Mouse (Mus musculus): Measurements from ENCODE around the gene Pigk. TPM values are rescaled to one million over a fixed set of nuclear protein-coding genes. Genes with fewer than 3 reads are reported as not detected.

Pigk gene
- polyA plus RNA-seq, 1 experiment from 2014 or later: 36.0 TPM

DNA sequence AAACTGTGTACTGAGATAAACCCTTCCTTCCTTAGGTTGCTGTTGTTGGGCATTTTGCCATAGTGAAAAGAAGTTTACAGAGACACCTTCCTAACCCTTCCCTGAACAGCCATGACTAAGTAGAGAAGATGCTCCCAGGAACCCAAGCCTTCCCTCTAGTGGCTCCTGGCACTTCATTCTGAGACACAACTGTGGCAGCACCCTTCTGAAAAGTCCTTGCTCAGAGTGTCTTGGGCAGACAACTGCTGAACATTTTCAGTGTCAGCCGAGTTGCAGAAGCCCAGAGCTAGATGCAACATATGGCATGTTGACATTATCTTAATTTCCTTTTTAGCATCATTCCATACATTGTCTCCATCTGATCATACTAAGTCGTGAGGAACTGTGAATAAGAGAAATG is 123.5 kb downstream of the Pigk start:
- Histone ChIP-seq H3K4me1 (peaks cover 9% of the 10 kb centered on the region; the same call in 1 of the 2 replicates), H3K9me3 (replicated peaks) (0 out of 2 replicates have a peak, but pooled peaks cover 3% of the 10 kb centered on the region), H3K36me3 (no peaks in the 10 kb centered on the region), H3K27me3 (ENCODE audit: low read depth, poor library complexity, severe bottlenecking) (no peaks in the 10 kb centered on the region), H3K27ac (replicated peaks) (no peak overlapping the region), H3K4me3 (no peak overlapping the region)
- 72% methylated on average over 2 of the region's 2 CpGs for WGBS
- no peak for DNase-seq (ENCODE audit: low spot score)

DNA sequence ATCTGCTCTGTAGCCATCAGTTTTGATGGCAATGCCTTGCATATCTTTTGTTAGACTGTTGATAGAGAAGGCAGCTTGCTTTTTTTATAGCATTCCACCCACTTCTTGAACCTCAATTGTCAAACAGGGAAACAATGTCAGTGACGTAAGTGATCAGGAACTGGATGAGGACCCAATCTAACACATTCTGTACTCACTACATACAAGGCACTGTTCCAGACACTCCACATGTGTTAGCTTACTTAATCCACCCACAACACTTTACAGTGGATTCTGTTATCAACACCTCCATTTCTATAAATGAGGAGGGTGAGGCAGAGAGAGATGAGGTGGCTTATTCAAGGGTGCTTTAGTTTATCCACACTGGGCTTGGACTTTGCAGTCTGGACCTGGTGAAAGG is 124.0 kb downstream of the Pigk start:
- Histone ChIP-seq H3K27ac (replicated peaks) (no peak overlapping the region), H3K4me3 (no peak overlapping the region), H3K9me3 (replicated peaks) (0 out of 2 replicates have a peak, but pooled peaks cover 3% of the 10 kb centered on the region), H3K4me1 (peaks cover 10% of the 10 kb centered on the region; the same call in 1 of the 2 replicates), H3K27me3 (ENCODE audit: low read depth, poor library complexity, severe bottlenecking) (no peaks in the 10 kb centered on the region), H3K36me3 (no peaks in the 10 kb centered on the region)
- WGBS: 94% methylated on average over 1 of the region's 1 CpGs
- DNase-seq (ENCODE audit: low spot score): no peak

- Histone ChIP-seq H3K27ac (replicated peaks) (no peak overlapping the region), H3K27me3 (ENCODE audit: low read depth, poor library complexity, severe bottlenecking) (no peaks in the 10 kb centered on the region), H3K4me1 (peaks cover 19% of the 10 kb centered on the region; the same call in 1 of the 2 replicates), H3K36me3 (no peaks in the 10 kb centered on the region), H3K4me3 (no peak overlapping the region), H3K9me3 (replicated peaks) (no peaks in the 10 kb centered on the region)
- WGBS: 91% methylated on average over 6 of the region's 6 CpGs
- DNase-seq (ENCODE audit: low spot score): no peak
Measured at GRCm38 (mm10) chr3:152841264-152841663, 127.4 kb downstream of the Pigk start.

DNA sequence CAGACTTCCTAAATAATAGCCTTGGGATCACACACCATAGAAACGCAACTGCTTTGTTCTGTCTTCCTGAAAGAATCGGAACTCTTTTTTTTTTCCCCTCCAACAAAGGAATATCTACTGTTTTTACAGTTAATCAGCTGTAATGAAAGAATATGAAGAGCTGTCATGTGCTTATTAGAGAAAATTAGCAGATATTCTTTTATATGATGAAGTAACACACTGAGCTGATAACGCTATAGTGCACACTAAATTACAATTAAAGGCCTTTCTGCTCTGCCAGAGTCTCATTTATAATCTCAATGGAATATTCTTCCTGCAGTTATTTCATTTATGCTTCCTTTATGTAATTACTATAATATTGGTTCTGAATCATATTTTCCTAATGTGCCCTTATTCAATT is 128.7 kb downstream of the Pigk start:
- Histone ChIP-seq H3K27ac (replicated peaks) (no peak overlapping the region), H3K27me3 (ENCODE audit: low read depth, poor library complexity, severe bottlenecking) (no peaks in the 10 kb centered on the region), H3K9me3 (replicated peaks) (no peaks in the 10 kb centered on the region), H3K36me3 (no peaks in the 10 kb centered on the region), H3K4me1 (peaks cover 19% of the 10 kb centered on the region; the same call in 1 of the 2 replicates), H3K4me3 (no peak overlapping the region)
- DNase-seq (ENCODE audit: low spot score): no peak
- WGBS: 91% methylated on average over 3 of the region's 3 CpGs

DNA sequence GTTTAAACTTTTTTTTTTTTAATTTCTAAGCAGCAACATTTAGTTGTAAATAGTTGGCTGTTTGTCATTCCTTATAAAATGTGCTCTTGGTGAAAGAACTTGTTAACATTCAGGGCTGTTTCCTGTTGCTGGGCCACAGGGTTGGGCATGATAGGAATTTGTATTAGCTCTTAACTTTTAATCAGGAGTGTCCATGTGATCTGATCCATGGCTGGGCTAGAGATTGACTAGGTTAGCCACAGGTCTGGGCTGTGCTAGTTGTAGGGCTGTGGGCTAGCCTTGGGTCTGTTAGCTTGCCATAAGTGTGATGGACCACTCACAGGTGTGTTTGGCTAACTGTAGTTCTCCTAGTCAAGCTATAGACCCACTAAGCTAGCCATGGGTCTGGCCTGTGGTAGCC is 130.0 kb downstream of the Pigk start:
- Histone ChIP-seq H3K36me3 (no peaks in the 10 kb centered on the region), H3K4me3 (no peak overlapping the region), H3K4me1 (peaks cover 19% of the 10 kb centered on the region; the same call in 1 of the 2 replicates), H3K27ac (replicated peaks) (no peak overlapping the region), H3K27me3 (ENCODE audit: low read depth, poor library complexity, severe bottlenecking) (no peaks in the 10 kb centered on the region), H3K9me3 (replicated peaks) (no peaks in the 10 kb centered on the region)
- no peak for DNase-seq (ENCODE audit: low spot score)

- Histone ChIP-seq H3K36me3 (no peaks in the 10 kb centered on the region), H3K4me1 (peaks cover 7% of the 10 kb centered on the region; the same call in 1 of the 2 replicates), H3K4me3 (no peak overlapping the region), H3K27me3 (ENCODE audit: low read depth, poor library complexity, severe bottlenecking) (no peaks in the 10 kb centered on the region), H3K9me3 (replicated peaks) (no peaks in the 10 kb centered on the region), H3K27ac (replicated peaks) (no peak overlapping the region)
- 75% methylated on average over 12 of the region's 12 CpGs for WGBS
- no peak for DNase-seq (ENCODE audit: low spot score)
Measured at GRCm38 (mm10) chr3:152855006-152855614, 141.2 kb downstream of the Pigk start.

GRCm38 (mm10) chr3:152856095-152856494 is 142.2 kb downstream of the Pigk start:
- Histone ChIP-seq H3K27ac (replicated peaks) (no peak overlapping the region), H3K4me3 (no peak overlapping the region), H3K36me3 (no peaks in the 10 kb centered on the region), H3K9me3 (replicated peaks) (no peaks in the 10 kb centered on the region), H3K4me1 (peaks cover 7% of the 10 kb centered on the region; the same call in 1 of the 2 replicates), H3K27me3 (ENCODE audit: low read depth, poor library complexity, severe bottlenecking) (no peaks in the 10 kb centered on the region)
- WGBS: 76% methylated on average over 10 of the region's 10 CpGs
- no peak for DNase-seq (ENCODE audit: low spot score)

GRCm38 (mm10) chr3:152861450-152861849 is 147.6 kb downstream of the Pigk start:
- H3K4me1 ChIP-seq: no peaks in the 10 kb centered on the region
- DNase-seq (ENCODE audit: low spot score): no peak
- H3K4me3 ChIP-seq: no peak overlapping the region
- H3K27me3 ChIP-seq (ENCODE audit: low read depth, poor library complexity, severe bottlenecking): no peaks in the 10 kb centered on the region
- no peaks in the 10 kb centered on the region; the same call in 1 of the 2 replicates for H3K9me3 ChIP-seq (replicated peaks)
- WGBS: 92% methylated on average over 4 of the region's 4 CpGs
- no peak overlapping the region for H3K27ac ChIP-seq (replicated peaks)
- no peaks in the 10 kb centered on the region for H3K36me3 ChIP-seq

GRCm38 (mm10) chr3:152861978-152862377 is 148.1 kb downstream of the Pigk start:
- WGBS: 72% methylated on average over 1 of the region's 1 CpGs
- H3K27ac ChIP-seq (replicated peaks): no peak overlapping the region
- H3K36me3 ChIP-seq: no peaks in the 10 kb centered on the region
- H3K27me3 ChIP-seq (ENCODE audit: low read depth, poor library complexity, severe bottlenecking): no peaks in the 10 kb centered on the region
- H3K9me3 ChIP-seq (replicated peaks): no peaks in the 10 kb centered on the region; the same call in 1 of the 2 replicates
- H3K4me3 ChIP-seq: no peak overlapping the region
- no peaks in the 10 kb centered on the region for H3K4me1 ChIP-seq
- DNase-seq (ENCODE audit: low spot score): no peak

GRCm38 (mm10) chr3:152866035-152866965 is 152.4 kb downstream of the Pigk start:
- Histone ChIP-seq H3K27ac (replicated peaks) (no peak overlapping the region), H3K9me3 (replicated peaks) (no peaks in the 10 kb centered on the region; the same call in 1 of the 2 replicates), H3K4me3 (no peak overlapping the region), H3K36me3 (no peaks in the 10 kb centered on the region), H3K4me1 (peaks cover 7% of the 10 kb centered on the region; the same call in 1 of the 2 replicates), H3K27me3 (ENCODE audit: low read depth, poor library complexity, severe bottlenecking) (no peaks in the 10 kb centered on the region)
- no peak for DNase-seq (ENCODE audit: low spot score)
- 88% methylated on average over 22 of the region's 22 CpGs for WGBS

GRCm38 (mm10) chr3:152867654-152868525 is 154.0 kb downstream of the Pigk start:
- WGBS: 84% methylated on average over 12 of the region's 12 CpGs
- peak overlapping the region; percentile 33 for H3K27ac ChIP-seq (replicated peaks)

DNA sequence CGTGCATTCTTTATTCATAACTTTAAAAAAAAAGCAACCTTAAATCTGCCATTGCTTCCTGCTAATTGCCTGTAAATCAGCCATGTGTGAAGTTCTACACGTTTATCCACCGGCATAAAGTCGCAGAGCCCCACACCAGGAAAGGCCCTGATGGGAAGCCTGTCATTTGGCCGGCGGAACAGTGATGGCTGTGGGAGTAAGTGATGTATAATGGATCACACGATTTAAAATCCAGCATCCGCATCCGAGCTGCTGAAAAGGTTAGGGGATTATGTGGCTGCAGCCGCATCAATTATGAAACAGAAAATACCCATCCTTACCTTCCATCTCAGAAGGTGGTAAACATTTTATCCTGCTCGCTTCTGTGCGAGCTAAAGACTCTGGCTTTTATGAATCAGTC is 158.2 kb downstream of the Pigk start:
- no peaks in the 10 kb centered on the region for H3K9me3 ChIP-seq (replicated peaks)
- H3K27me3 ChIP-seq (ENCODE audit: low read depth, poor library complexity, severe bottlenecking): no peaks in the 10 kb centered on the region
- no peak for DNase-seq (ENCODE audit: low spot score)
- peaks cover 16% of the 10 kb centered on the region for H3K4me1 ChIP-seq
- H3K36me3 ChIP-seq: no peaks in the 10 kb centered on the region
- H3K27ac ChIP-seq (replicated peaks): no peak overlapping the region
- 87% methylated on average over 12 of the region's 12 CpGs for WGBS
- H3K4me3 ChIP-seq: no peak overlapping the region

More at GRCm38 (mm10) chr3:152867654-152868525, 154.0 kb downstream of the Pigk start:
- Histone ChIP-seq H3K27me3 (ENCODE audit: low read depth, poor library complexity, severe bottlenecking) (no peaks in the 10 kb centered on the region), H3K4me1 (peaks cover 7% of the 10 kb centered on the region; the same call in 1 of the 2 replicates), H3K9me3 (replicated peaks) (no peaks in the 10 kb centered on the region; the same call in 1 of the 2 replicates), H3K36me3 (no peaks in the 10 kb centered on the region), H3K4me3 (no peak overlapping the region)
- DNase-seq (ENCODE audit: low spot score): no peak

All from midbrain, embryonic 10.5 days (tissue).